Mouse (Mus musculus) cerebellum, postnatal 10 days (tissue): ENCODE data around the gene Cldnd1.

Source experiments
- DNase-seq, 2 experiments: peaks; one replicate each; pipeline ENCODE4 v3.0.0; 2021; ENCODE audit warnings: mixed read lengths in 2 of 2

Gene Cldnd1

GRCm38 (mm10) chr16:58727477-58728131 lies at the start of gene Cldnd1:
Cldnd1 (plus strand) TSS chr16:58727910.
- peak; percentile 96 to 98 for DNase-seq

GRCm38 (mm10) chr16:58678660-58679059 lies 49.0 kb upstream of the Cldnd1 start:
- DNase-seq = no peak

- DNase-seq = no peak
These were observed 45.7 kb upstream of the Cldnd1 start for GRCm38 (mm10) chr16:58682046-58682445.

GRCm38 (mm10) chr16:58682870-58683269 lies 44.8 kb upstream of the Cldnd1 start:
- DNase-seq = no peak

- DNase-seq = no peak
These were observed 43.8 kb upstream of the Cldnd1 start for GRCm38 (mm10) chr16:58683911-58684310.

- DNase-seq = no peak
These were observed 43.2 kb upstream of the Cldnd1 start for GRCm38 (mm10) chr16:58684537-58684936.

- DNase-seq = no peak
These were observed 41.9 kb upstream of the Cldnd1 start for GRCm38 (mm10) chr16:58685548-58686537.

DNA sequence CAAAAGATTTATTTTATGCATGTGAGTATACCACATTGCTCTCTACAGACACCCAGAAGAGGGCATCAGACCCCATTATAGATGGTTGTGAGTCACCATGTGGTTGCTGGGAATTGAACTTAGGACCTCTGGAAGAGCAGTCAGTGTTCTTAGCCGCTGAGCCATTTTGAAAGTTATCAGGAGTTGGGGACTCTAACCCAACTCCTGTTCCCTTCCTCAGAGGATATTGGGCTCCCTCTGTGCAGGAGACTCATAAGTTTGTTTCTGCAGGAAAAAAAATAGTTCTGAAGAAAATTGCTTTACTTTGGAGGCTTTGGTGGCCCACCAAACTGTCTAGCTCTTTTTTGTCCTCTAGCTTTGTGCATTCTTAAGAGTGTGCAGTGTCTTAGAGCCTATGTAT lies 39.2 kb upstream of the Cldnd1 start:
- DNase-seq = no peak

GRCm38 (mm10) chr16:58689555-58690169 lies 38.0 kb upstream of the Cldnd1 start:
- no peak for DNase-seq

DNA sequence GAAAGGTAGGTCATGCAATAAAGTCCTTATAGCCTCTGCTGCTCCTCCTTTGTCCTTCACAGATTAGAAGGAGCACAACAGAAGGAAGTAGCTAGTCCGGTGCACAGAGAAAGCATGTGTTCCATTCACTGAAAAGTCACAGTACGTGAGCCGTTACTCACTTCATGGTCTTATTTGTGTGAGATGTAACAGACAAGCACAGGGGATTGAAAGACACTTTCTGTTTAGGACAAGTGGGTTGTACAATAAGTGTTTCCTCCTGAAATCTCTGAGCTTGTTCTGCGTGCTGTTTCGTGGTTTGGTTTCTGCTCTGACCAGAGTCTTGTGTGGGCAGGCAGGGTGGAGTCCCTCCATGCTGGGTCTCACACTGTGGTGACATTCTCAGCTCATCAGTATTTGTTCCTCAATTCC lies 37.4 kb upstream of the Cldnd1 start:
- DNase-seq = no peak

- no peak for DNase-seq
These were observed 33.6 kb upstream of the Cldnd1 start for GRCm38 (mm10) chr16:58694091-58694490.

GRCm38 (mm10) chr16:58696796-58697195 lies 30.9 kb upstream of the Cldnd1 start:
- no peak for DNase-seq

GRCm38 (mm10) chr16:58697261-58697660 lies 30.4 kb upstream of the Cldnd1 start:
- DNase-seq = no peak

DNA sequence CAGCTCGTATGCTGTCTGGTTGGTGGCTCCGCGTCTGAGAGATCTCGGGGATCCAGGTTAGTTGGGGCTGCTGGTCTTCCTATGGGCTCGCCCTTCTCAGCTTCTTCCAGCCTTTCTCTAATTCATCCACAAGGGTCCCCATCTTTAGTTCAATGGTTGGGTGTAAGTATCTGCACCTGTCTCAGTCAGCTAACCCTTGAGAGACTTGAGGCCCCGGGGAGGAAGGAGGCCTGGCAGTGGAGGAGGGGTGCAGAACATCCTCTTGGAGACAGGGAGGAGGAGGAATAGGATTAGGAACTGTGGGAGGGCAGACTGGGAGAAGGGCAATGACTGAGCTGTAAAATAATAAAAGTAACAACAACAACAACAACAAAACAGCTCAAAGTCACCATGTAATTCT lies 27.5 kb upstream of the Cldnd1 start:
- DNase-seq = no peak

GRCm38 (mm10) chr16:58700816-58701424 lies 26.8 kb upstream of the Cldnd1 start:
- DNase-seq = no peak

DNA sequence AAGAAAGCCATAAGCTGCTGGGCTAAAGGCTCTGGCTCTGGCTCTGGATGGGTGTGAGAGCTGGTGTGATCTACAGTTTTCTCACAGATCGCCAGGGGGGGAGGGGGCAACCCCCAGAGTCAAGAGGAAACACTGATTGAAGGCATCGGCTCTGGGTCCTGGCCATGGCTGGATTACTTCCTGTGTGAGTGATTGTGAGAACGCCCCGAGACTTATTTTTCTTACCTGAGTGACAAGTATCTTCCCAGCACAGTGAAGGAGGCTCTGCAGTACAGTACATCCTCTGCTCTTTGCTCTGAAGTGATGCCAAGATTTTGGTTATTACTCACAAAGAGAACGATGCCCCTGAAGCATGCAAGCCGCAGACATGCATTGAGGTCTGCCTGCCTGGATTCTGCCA lies 25.9 kb upstream of the Cldnd1 start:
- DNase-seq = no peak

DNA sequence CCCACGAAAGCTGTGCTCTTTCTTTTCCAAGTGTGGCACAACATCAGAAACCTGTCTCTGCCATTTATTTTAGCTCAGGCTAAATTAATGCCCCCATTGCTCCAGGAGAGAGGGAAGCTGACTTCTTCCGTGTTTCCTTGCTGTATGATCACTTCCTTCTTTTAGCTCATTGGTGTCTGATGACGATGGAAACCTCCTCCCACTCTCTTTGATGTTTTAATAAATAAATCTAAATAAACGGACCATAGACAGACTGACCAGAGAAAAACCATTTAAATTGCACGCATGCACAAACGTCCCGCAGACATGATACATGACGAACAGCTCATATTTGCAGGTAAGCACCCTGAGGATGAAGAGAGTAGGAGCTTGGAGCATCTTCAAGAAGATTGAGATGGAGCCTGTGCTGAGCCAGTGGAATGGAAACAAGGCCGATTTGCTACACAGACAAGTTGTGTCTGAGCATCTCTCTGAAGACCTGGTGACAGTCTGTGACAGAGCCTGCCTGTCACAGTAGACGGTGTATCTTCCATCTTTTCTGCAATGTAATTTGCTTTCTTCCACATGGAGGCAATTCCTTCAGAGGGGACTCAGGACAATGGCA lies 25.3 kb upstream of the Cldnd1 start:
- no peak for DNase-seq

- DNase-seq = no peak
These were observed 24.2 kb upstream of the Cldnd1 start for GRCm38 (mm10) chr16:58703382-58704124.

- DNase-seq = no peak
These were observed 22.7 kb upstream of the Cldnd1 start for GRCm38 (mm10) chr16:58704999-58705398.

DNA sequence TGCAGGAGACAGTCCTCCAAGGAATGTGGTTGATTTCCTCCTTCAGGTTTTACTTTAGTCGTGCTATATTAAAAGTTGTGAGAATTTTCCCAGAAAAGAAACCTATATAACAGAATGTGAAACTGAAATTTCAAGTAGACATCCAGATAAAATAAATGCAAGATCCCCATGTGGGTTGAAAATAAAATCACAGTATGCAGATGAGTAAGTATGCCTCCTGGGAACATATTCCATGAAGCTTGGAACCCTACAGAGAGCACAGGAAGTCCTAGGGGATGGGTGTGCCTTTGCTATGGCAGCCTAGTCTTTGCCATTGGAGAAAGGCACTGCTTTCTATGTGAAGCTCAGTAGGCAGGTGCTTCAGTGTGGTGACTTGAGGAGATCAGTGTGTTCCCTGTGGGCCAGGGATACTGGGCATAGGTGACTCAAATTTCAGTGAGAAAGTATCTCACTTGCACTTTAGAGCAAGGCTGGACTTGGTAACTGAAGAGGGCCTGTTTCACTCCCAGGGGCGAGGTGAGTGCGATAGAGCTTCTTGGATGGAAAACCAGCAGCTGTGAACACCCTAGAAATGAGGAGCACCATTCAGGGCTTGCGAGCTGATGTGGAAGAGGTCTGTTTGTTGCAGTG lies 20.3 kb upstream of the Cldnd1 start:
- DNase-seq = no peak
